Mouse (Mus musculus) cerebellum, postnatal 14 days (tissue): Measurements from ENCODE around the gene Lgals3bp.

Experiments used
- DNase-seq, 2 experiments: peaks; one replicate each; pipeline ENCODE4 v3.0.0; 2021; ENCODE audit warnings: mixed read lengths in 2 of 2

The Lgals3bp gene

DNA sequence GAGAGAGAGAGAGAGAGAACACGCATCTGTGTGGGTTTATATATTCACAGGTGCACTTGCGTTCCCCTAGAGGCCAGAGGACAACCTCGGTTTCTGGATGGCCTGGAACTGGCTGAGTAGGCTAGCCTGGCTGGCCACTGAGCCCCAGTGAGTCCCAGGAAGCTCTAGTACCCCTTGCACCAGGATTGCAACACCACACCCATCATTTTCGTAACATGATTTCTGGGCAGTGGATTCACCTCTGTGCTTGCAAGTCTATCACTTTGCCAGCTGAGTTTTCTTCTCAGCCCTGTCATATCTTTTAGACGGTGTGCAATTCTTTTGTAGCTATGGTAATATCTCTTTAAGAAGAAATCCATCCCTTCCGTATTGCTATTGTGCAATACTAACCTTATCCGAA is 18.4 kb upstream of the Lgals3bp start:
- DNase-seq, result no peak

DNA sequence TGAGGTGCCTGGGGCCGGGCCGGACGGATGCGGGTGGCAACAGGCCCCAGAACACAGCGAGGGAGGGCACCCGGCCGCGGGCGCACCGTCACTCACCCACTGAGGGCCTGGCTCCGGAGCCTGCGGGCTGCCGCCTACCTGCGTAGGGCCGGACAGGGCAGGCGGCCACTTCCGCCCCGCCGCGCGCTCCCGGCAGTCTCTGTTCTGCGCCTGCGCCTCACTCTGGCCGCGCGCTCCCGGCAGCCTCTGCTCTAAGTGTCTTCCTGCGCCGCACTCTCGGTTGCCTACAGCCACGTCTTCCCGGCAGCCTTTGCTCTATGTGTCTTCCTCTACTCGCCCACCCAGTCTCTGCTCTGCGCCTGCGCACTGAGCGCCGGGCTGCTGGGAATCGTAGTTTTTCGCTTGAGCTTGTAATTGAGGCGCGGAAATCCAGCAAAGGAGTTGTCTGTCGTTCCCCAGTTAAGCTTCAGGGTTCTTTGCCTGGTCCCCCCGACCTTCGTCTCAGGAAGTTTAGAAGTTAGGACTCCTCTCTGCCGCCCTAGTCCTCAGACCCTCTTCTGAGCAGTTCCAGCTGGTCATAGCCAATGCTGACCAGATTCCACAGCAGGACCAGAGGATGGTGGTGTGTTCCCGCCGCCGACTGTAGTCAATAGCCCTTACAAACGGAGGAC is 17.1 kb upstream of the Lgals3bp start, which contains the start of gene Cant1:
Gene Cant1, minus strand, starts transcription at position 253 of the 671 bp plus-strand sequence.
- DNase-seq, result peak; percentile 97 to 98

DNA sequence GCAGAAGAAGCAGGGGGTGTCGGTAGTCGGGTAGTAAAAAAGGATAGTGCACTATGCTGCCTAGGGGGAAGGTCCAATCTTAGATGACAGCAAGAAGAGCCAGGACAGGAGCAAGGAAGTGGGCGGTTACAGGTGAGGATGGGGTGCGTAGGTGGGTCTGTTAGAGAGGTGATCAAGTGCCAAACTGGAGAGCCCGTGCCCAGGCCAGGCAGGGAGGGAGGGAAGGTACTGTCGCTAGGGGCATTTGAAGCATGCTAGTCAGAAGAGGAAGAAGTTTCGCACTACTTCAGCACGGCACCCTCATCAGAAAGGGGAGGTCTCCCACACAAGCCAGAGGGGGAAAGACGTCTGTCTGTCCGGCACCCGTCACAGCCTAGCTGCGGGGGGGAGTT is 16.5 kb upstream of the Lgals3bp start:
- no peak for DNase-seq

DNA sequence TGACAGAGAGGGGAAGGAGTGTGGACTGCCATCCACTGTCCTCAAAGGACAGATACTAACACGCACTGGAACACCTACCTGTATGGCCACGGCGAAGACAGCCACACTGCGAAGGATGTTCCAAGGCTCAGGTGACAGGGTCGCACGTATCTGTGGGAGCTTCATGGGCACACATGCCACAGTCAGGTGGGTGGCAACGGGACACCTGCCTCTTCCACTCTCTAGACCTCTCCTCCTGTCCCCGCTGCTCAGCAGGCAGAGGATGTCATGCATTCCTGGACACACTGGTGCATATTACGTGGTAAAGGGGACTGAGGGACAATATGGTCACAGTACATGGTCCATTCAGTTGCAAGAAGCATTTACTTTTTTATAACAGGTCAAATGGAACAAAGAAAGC is 15.6 kb upstream of the Lgals3bp start:
- no peak for DNase-seq

DNA sequence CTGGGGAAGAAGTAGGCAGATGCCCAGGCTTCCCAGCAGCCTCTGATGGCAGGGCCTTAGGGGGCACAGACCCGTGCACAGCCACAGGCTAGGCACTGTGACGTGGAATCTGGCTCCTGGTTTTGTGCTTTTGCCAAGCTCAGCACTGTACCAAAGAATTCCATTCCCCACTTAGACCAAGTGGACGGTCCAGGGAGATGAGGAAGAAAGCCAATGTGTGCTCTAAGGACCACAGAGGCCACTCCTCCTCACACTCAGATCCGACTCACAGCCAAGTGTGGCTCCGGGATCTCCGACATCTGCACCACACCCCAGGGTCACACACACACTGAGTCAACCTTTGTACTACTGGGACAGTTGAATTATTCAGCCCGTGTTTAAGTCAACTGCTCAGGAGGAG is 14.2 kb upstream of the Lgals3bp start:
- DNase-seq, result peak; percentile 45 to 64

DNA sequence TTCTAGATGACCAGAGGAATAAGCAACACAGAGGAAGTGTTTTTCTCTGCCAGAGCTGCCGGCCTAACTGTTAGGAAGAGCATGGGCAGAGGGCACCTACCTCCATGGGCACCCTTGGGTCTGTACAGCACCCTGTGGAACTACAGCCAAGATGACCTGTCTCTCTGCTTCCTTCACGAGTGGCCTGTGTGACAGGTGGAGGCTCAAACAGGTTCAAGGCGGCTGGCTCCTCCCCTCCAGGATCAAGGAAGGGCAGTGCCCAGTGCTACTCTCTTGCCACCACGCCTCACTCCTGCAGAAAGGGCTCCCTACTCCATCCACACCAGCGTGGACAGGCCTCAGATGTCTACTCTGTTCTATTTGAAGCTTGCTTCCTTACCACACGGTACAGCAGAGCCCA is 13.7 kb upstream of the Lgals3bp start:
- DNase-seq, result no peak

DNA sequence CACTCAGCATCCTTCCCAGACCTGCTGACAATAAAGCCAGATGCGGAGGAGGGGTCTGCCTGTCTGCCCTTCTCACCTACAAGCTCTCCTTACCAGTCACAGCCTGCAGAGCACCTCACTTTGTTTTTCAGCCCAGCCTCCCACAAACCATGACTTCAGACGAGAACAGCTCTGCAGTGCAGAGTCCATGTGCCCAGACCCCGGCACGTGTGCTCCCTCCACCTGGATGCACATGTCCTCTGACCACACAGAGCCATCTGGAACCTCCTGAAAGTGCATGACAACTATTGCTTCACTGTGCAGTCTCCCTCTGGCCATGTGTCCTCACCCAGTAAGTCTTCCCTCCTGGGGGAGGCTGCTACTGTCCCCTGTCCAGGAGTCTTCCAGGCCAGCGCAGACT is 12.4 kb upstream of the Lgals3bp start:
- DNase-seq, result no peak

DNA sequence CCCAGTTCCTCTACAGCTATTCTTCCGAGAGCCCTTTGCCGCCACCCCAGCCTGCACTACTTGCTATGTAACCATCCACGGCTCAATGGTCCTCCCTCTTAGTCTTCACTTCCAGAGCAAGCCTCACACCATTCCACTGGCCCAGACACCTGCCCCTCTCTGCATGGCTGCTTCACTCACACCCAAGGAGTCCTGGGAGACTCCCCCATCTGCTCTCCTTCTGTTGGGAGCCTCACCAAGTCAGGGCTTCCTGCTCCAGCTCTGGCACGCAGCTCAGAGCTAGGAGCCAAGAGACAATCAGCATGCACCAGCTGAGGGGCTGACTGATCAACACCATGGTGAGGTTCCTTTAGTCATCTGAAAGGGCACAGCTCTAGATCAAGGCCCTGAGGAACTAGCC is 11.2 kb upstream of the Lgals3bp start:
- peak; percentile 63 to 67 for DNase-seq

DNA sequence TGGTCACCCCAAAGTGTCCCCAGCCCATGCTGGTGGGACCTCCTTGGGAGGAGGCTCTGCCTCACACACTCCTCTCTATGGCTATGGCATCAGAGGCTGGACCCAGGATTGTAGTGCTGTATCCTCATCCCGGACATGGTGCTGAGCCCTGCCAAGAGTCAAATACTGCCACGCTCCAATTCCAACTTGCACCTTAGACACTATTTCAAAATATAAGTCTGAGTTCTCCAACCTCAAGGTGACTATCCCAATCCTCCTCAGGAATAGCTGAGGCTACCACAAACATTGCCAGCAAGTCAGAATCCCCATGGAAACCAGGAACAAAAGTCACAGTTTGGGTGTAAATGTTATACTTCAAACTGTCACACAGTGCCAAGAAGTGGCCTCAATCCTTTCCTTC is 10.7 kb upstream of the Lgals3bp start:
- DNase-seq, result no peak

DNA sequence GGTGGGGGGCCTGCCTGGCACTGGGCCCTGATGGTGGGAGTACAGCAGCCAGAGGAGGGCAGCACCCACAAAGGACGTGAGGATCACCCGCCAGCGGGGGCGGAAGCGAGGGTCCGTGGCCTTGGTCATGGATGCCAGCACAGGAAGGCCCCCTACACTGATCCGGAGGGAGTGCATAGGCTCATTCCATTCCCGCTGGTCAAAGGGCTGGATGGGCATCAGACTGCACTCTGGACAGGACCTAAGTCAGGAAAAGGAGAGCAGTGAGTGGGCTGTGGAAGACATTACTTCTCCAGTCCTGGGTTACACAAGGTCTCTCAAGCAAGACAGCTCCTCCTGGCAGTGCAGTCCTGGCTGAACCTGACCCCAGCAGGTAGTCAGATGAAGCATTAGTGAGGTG is 9.4 kb upstream of the Lgals3bp start:
- DNase-seq, result no peak

DNA sequence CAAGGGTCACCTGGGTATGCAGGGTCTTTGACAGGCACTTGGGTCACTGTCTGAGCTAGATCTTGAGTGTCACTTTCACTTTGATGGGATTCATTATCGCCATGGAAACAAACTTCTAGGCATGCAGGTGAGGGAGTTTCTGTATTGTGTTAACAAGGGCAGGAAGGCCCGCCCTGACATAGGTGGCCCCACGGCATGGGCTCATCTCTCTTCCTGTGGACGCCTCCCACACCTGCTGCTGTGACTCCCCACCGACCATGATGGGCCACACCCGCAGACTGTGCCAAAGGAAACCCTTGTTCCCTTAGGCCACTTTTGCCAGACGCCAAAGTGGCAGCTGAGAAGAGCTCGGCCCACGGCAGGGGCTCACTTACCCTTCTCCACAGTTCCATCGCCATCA is 8.6 kb upstream of the Lgals3bp start:
- no peak for DNase-seq

DNA sequence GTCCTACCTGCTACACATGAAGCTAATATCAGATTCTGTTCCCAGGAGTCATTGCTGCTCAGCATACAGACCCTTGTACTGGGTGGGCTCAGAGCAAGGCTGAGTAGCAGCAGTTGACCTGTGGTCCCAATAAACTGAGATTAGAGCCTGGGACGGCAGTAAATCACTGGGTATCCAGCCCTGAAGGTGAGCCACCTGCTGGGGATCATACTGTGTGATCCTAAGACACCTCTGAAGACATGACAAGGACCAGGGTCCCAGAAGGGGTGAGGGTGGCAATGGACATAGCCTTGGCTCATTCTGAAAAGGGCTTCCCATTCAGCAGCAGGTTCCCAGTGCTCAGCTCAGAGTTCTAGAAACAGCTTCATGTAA is 8.2 kb upstream of the Lgals3bp start:
- no peak for DNase-seq

DNA sequence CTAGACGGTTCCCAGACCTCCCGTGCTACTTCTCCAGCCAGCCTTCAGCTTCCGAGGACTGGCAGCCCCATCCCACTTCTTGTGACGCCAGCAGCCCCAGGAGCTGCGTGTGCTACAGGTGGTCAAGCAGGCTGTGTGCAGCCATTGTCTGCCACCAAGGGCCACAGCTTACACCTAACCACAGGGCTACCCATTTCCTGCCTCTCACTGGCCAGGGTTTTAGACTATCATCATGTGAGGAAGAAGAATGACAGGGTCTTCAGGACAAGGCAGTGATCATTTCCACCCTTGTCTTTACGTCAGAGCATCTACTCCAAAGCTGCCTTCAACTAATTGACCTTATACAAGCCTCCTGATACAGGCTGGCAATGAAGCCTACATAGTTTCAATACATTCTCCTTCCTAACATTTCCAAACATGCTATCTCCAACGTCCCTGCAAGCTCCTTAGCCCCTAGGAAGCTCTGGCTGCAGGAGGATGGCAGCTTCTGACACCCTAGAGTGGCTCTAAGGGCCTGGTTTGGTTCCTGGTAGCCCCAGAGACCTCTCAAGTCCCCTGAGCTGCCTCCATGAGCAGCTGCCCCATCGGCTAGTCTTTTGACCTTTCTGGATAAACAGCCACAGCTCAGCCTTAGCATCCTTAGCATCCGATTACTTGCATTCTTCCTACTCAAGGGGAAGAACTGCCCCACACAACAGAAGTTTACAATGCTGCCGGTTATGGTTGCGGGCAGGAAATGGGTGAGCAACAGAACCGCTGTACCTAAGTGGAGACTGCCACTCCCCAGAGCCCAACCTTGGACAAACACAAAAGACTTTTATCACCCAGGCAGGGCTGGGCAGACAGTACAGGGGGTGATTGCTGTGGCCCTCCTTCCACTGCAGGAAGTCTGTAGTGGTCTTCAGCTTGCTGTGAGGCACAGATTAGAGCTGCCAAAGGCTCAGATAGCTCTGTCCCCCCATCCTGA is 7.5 kb upstream of the Lgals3bp start:
- no peak for DNase-seq

DNA sequence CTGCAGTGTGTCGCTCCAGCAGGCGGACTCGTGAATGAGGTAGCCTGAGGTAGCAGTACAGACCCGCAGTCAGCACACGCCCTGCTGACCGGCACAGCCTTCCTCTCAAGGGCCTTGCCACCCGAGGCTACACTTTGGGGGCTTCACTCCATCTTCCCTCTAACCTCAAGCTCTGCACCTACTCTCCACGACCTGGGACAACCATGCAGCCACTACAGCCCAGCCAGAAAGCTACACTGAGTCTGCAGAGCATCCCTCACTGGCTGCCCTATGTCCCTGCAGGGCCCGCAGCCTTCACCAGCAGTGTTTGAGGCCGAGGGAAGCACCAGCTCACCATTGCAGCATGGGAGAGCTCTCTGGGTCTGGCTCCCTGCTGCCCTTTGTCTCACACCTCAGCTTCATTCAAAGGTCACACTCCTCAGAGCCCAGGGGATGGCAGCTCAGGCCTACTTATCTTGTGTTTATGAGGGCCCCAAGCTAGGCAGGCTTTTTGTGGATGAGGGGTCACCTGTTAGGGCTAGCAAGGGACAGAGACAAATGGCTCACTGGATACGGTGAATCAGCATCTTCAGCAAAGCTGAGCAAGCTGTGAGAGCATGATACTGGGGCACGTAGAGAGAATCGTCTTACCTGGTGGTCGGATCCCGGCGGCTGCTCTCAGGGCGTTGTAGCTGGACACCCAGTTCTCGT is 6.3 kb upstream of the Lgals3bp start:
- no peak for DNase-seq

DNA sequence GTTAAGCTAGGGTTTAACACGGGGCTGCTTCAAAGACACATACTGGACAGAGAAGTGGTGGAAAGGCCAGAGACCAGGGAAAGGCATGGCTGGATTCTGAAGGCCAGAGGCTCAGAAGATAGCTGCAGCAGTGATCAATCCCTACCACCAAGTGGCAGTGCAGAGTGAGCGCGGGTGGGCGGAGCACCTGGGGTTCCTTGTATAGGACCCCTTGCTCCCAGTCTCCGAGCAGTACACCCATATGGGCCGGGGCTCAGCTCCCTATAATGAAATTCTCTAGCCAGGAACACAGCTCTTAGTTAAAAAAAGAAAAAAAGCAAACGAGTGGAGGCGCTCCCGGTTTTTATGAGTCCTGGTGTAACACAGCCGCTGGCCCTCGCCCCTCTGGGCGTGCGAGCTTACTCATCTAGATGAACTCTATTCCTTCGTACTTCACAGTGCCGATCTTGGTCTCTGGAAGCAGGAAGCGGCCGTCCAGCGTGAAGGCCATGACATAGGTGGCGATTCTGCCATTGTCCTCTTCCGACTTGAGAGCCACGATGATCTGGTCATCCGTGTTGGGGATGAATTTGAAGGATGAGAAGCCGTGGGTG is 5.5 kb upstream of the Lgals3bp start:
- DNase-seq, result peak; percentile 62 to 79

DNA sequence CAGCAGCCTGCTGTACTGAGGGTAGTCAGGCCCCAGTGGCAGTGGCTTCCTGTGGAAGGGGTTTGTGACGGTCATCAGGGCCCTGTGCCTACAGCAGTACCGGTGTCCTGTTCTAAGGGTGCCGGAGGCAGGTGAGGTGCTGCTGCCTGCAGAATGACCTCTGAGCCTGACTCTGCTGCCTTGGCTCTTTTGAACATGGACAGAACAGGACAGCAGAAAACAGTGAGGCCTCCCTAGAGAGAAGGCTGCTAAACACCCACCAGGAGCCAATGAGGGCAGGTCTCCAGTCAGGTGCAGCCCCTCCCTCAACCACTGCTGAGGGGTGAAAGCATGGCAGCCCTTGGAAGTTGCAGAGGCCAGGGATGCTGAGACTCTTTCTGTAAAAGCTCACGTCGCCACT is 4.6 kb upstream of the Lgals3bp start:
- peak in 1 of 2 experiments; percentile 7 for DNase-seq

DNA sequence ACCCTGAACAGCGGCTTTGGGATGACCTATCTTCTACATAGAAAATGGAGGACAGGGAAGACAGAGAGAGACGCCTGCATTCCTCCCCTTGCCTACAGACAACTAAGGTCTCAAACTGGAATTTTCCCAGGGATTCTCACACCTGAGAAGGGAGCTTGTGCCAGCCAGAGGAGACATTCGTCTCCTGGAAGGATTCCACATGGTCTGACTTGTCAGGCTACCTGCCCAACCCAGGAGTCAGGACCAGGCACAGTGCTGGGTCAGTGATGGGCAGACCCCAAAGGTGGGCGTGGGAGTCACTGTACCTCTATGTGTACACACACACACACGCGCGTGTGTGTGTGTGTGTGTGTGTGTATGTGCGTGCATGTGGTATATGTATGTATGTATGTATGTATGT is 3.4 kb upstream of the Lgals3bp start:
- peak in 1 of 2 experiments; percentile 2 for DNase-seq

DNA sequence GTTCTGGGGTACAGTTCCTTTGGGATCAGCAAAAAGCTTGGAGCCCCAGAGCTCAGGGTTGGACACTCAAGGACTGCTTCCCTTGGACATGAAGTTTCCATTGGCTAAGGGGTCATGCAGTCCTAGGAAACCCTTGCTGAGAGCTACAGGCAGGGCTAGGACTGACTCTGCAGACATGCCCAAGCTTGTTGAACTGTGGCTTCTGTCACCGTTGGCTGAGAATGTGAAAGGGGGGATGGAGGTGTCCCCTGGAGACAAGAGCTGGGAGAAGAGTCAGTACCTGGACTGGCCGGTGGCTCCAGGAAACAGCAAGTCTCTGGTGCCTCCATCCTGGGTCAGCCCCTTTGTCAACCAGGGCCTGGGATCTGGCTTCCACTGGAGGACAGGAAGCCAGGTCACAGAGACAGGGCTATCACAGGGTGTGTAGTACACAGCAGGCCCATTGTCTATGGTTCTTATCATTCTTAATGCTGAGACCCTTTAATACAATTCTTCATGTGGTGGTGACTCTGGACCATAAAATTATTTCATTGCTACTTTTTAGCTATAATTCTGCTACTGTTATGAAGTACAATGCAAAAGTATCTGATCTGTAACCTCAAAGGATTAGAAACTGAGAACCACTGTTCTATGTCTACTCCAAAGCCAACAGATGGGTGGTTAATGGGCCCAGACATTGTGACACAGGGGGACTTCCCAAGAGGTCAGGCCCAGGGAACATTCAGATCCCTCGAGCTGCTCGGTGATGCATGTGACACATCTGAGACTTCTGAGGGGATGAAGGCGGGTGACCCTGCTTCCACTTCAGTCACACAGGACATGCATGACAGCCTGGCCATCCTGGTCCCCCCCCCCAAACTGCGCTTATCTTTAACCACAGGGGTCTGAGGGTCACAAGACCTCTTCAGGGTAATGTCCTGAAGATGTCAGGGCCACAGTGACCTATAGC is 2.3 kb upstream of the Lgals3bp start:
- DNase-seq, result peak in 1 of 2 experiments; percentile 4

DNA sequence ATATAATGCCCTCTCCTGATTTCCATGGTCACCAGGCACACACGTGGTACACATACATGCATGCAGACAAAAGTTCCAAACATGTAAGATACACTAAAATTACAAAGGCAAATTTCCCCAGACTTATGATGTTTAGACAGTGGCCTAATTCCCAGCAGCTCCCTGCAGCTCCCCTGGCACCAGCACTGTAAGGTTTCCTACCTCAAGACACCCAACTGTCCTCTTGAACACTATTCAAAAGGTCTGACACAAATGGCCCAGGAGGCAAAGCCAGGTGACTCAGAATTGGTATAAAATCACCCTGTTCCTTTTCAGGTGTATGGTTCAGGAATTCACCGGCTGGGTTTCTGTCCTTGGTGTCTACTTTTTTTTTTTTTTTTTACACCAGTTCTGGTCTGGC is 1.3 kb upstream of the Lgals3bp start:
- peak in 1 of 2 experiments; percentile 4 for DNase-seq

DNA sequence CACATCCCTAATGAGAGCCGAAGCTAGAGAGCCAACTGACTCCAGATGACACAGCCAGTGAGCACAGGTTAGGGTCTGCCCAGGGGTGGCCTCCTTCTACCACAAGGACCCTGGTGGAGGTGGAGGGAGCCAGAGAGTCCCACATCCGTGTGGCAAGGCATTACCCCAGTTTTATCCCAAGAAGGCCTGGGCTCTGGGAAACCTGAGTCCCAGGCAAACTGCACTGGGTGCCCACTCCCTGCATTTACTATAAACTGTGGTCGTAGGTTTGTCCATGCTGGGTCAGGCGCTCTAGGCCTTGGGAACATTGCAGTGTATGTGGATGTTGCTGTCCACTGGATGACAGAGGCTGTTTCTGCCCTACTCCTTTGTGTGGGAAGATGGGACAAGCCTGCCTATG is 697 bp downstream of the Lgals3bp start:
- peak in 1 of 2 experiments; percentile 3 for DNase-seq

DNA sequence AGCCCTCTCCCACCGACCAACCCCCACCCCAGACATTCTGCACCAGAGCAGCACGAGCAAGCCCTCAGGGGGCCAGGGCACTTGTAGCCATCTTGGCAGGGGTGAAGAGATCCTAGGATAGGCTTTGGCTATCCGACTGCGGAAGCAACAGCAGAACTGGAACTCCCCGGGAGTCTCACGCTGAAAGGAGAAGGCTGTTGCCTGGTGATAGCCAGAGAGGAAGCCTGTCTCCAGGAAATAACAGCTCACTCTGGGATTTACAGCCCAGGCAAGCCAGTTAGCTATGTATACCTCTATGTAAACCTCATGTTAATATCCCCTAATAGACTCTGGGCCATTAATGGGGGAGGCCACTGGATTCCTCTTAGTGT is 1.3 kb downstream of the Lgals3bp start:
- peak in 1 of 2 experiments; percentile 22 for DNase-seq
